Mouse (Mus musculus) heart, embryonic 16.5 days (tissue): ENCODE data around the gene Zfand3. TPM values are rescaled to one million over a fixed set of nuclear protein-coding genes. Genes with fewer than 3 reads are reported as not detected.

Experiments
- ATAC-seq: fragments of 200-750 bp; cut with Nextera tagmentation; replicated peaks from 2 replicates; pipeline ENCODE4 v1.8.0; 2017; ENCODE audit warnings: moderate number of reproducible peaks; ENCODE audit not compliant: insufficient read depth, low FRiP score; ENCODE audit errors: extremely low read depth
- H3K27ac ChIP-seq: fragments of 300-500 bp; sonication (generic); 2 replicates; pipeline ENCODE4 v1.5.1; 2014; ENCODE audit warnings: mild to moderate bottlenecking, low read length, control low read depth, moderate library complexity
- H3K27me3 ChIP-seq: fragments of 300-500 bp; sonication (generic); 2 replicates; pipeline ENCODE4 v1.6.1; 2014; ENCODE audit warnings: low read length, mixed read lengths; ENCODE audit not compliant: control insufficient read depth, insufficient read depth
- H3K36me3 ChIP-seq: fragments of 300-500 bp; sonication (generic); 2 replicates; pipeline ENCODE4 v1.6.1; 2014; ENCODE audit not compliant: control insufficient read depth, insufficient read depth
- H3K4me1 ChIP-seq: fragments of 300-500 bp; sonication (generic); 2 replicates; pipeline ENCODE4 v1.6.1; 2014; ENCODE audit warnings: low read length, mixed read lengths; ENCODE audit not compliant: control insufficient read depth, insufficient read depth
- H3K4me2 ChIP-seq: fragments of 300-500 bp; sonication (generic); 2 replicates; pipeline ENCODE4 v1.6.1; 2014; ENCODE audit warnings: low read depth, mild to moderate bottlenecking, control low read depth, low read length
- H3K4me3 ChIP-seq: fragments of 300-500 bp; sonication (generic); 2 replicates; pipeline ENCODE4 v1.5.1; 2014; ENCODE audit warnings: mild to moderate bottlenecking, control low read depth, low read length
- H3K9ac ChIP-seq: fragments of 300-500 bp; sonication (generic); 2 replicates; pipeline ENCODE4 v1.6.1; 2014; ENCODE audit warnings: low read length, control low read depth
- H3K9me3 ChIP-seq: fragments of 300-500 bp; sonication (generic); replicated peaks from 2 replicates; pipeline ENCODE4 v1.6.1; 2016; ENCODE audit warnings: low read length; ENCODE audit not compliant: control insufficient read depth
- WGBS: fragments of 180-500 bp; shearing (Covaris S2); extraction: QIAGEN DNeasy Blood & Tissue Kit; methylation state at CpG from one replicate; pipeline ENCODE4 v1.1.7; 2014; 5-methylcytosine and 5-hydroxymethylcytosine counted together
- polyA plus RNA-seq: library from polyadenylated mRNA; unstranded; fragments of >200 nt; fragmentation: Nextera tagmentation; extraction: Ambion mirVana; gene quantifications from 2 replicates; pipeline ENCODE4 v1.2.1, GENCODE M21; 2015

The Zfand3 gene
- polyA plus RNA-seq, 1 experiment from 2014 or later: 55.8 TPM

DNA sequence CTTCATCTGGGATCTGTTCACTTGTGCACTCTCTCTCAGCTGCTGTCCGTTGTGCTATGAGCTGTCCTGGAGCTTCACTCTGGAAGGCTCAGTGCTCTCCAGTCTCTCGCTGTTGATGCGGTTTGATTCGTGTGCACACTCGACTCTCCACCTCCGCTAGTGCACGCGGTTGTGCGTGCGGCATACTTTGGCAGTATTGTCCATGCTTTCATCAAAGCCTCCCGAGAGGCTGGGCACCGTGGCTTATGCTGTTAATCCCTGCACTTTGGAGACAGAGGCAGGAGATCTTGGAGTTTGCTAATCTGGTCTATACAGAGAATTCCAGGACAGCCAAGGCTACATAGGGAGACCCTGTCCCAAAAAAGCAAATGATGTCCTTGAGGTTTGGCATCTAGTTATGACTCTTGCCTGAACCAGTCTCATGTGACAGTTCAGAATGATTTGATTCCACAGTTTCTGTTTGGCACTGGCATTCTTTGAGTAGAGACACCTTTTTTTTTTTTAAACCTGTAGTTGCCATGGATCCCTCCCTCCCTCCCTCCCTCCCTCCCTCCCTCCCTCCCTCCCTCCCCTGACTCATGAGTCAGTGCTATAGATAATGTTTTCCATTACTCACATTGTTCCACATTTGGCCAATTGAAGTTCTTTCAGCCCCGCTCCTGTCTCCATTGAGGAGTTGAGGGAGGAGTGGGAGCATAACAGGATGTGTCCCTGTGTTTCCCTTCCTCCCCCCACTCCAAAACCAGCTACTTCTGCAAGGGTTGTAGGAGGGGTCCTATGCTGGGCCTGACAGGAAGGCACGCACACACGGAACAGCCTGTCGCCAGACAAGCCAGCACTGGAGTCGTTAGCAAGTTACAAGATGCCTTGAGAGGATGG is 192.1 kb downstream of the Zfand3 start:
- H3K36me3 ChIP-seq: peaks cover 4% of the 10 kb centered on the region
- H3K4me2 ChIP-seq: peak overlapping the region; percentile 31
- peaks cover 90% of the 10 kb centered on the region for H3K4me1 ChIP-seq
- H3K27me3 ChIP-seq: no peaks in the 10 kb centered on the region
- H3K9ac ChIP-seq: no peak overlapping the region; the same call in 1 of the 2 replicates
- no peaks in the 10 kb centered on the region for H3K9me3 ChIP-seq
- WGBS: 42% methylated on average over 17 of the region's 17 CpGs
- no peak overlapping the region for H3K4me3 ChIP-seq
- ATAC-seq: peak; percentile 47
- H3K27ac ChIP-seq: peak overlapping the region; percentile 87

DNA sequence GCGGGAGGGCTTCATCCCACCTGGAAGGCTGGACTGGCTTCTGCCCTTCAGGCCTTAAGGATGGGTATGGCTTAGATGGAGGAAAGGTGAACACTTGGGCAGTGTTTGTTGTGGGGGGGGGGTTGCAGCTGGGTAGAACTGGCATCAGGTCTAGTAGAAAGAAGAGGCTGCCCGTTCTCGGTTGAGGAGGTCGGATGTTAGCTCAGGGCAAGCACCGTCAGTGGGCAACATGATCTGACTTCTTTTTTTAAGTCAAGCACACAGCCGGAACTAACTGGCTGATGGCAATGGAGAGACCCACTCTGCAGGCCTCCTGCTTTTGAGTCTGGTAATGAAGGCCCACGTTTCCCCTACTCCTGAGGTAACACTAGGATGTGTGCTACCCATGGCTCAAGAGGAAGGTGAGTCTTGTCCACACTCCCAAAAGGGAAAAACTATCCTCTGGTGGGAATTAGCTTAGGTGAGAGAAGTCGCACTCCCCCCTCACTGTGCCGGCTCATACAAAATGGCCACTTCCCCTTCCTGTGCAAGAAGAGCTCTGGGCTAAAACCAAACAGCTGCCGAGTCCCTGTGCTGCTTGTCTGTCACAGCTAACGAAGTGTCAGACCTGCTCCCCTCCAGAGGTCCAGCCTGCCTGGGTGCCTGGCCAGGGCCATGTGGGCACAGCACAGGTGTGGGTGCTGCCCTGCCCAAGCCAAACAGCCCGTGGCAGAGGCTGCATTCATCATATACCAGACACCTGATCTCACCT is 192.9 kb downstream of the Zfand3 start:
- Histone ChIP-seq H3K4me3 (no peak overlapping the region), H3K27ac (peak overlapping the region; percentile 86), H3K9me3 (no peaks in the 10 kb centered on the region), H3K36me3 (peaks cover 3% of the 10 kb centered on the region), H3K4me2 (peak overlapping the region; percentile 31), H3K4me1 (peaks cover 88% of the 10 kb centered on the region), H3K27me3 (no peaks in the 10 kb centered on the region), H3K9ac (peak overlapping the region; percentile 50)
- no peak for ATAC-seq
- 44% methylated on average over 12 of the region's 12 CpGs for WGBS

DNA sequence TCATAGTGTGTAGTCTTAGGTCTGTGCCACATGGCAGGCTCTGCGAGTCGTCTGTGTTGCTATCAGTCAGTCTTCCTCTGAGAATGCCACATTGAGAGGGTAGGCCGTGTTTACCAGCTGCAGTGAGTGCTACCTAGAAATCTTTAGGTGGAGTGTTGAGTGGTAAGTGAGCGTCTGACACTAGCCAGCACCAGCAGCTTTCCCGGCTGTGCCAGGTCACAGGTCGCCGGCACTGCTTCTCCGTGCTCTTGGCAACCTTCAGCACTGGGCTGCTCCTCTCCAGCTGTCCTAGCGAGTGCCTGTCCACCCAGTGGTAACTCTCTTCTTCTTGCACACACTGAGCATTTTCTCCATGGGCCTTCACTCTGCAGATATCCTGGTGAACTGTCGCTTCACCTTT is 193.9 kb downstream of the Zfand3 start:
- Histone ChIP-seq H3K4me1 (peaks cover 87% of the 10 kb centered on the region), H3K9ac (no peak overlapping the region), H3K4me2 (no peak overlapping the region), H3K36me3 (no peaks in the 10 kb centered on the region), H3K27me3 (no peaks in the 10 kb centered on the region), H3K9me3 (no peaks in the 10 kb centered on the region), H3K27ac (peak overlapping the region; percentile 86), H3K4me3 (no peak overlapping the region)
- peak; percentile 47; the same call in 1 of the 2 replicates for ATAC-seq
- 28% methylated on average over 10 of the region's 10 CpGs for WGBS

DNA sequence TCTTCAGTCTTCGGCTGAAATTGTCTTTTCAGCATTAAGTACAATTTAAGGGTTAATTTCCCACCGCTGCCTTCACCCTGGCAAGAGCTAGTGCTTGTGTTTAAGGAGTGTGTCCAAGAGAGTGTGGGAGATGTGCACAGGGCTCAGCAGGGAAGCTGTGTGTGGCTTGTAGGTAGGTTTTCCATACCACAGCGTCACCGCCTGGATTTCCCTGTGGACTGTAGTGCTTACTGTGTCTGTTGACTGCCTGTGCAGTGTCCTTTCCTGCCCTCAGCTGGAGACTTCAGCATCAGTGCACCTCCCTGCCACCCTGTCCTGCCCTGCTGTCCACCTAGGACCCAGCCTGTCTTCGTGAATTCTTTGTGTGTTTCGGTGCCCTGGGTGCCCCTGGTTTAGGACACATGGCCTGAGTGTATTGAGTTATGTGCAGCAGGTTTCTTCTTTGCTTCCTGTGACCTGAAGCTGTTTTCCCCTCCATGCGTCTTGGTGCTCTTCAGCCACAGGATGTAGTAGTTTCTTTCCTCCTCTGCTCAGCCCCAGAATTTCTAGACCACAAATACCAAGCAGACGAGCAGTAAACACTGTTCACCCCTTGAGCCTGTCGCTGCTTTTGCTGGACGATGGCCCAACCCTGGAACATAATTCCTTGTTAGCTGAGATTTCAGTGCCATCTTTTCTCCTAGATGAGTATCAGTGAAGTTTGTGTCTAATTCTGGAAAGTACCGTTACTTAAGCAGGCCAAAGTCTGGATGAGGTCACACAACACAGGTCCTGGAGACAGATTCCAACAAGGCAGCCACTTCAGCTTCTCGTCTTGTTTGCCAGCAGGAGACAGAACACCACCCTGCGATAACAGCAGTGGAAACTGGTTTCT is 195.1 kb downstream of the Zfand3 start:
- Histone ChIP-seq H3K4me2 (no peak overlapping the region), H3K27ac (peak overlapping the region; percentile 49), H3K27me3 (no peaks in the 10 kb centered on the region), H3K9ac (0 out of 2 replicates have a peak overlapping the region, but pooled peaks have one; percentile 14), H3K4me1 (peaks cover 80% of the 10 kb centered on the region), H3K9me3 (no peaks in the 10 kb centered on the region), H3K4me3 (no peak overlapping the region), H3K36me3 (no peaks in the 10 kb centered on the region)
- no peak for ATAC-seq
- 40% methylated on average over 13 of the region's 13 CpGs for WGBS

DNA sequence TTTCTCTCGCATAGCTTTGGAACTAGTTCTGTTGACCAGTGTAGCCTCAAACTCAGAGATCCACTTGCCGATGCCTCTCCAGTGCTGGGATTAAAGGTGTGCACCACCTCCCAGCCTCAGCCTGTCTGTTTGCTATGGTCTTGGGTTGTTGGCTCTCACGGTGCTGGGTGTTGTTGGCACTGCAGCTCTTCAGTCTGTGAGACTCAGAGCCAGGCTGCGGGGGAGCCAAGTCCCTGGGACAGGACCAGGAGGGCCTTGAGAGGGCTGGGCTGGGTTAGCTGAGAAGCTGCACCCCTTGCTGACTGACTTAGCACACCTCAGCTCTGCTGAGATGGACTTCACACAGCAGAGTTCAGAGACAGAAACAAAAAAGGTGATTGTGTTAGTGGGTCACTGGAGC is 195.8 kb downstream of the Zfand3 start:
- H3K27me3 ChIP-seq: no peaks in the 10 kb centered on the region
- H3K4me2 ChIP-seq: no peak overlapping the region
- no peak for ATAC-seq
- H3K9me3 ChIP-seq: no peaks in the 10 kb centered on the region
- WGBS: 41% methylated on average over 4 of the region's 4 CpGs
- H3K27ac ChIP-seq: peak overlapping the region; percentile 49
- H3K36me3 ChIP-seq: no peaks in the 10 kb centered on the region
- peaks cover 75% of the 10 kb centered on the region for H3K4me1 ChIP-seq
- 0 out of 2 replicates have a peak overlapping the region, but pooled peaks have one; percentile 5 for H3K9ac ChIP-seq
- H3K4me3 ChIP-seq: no peak overlapping the region

DNA sequence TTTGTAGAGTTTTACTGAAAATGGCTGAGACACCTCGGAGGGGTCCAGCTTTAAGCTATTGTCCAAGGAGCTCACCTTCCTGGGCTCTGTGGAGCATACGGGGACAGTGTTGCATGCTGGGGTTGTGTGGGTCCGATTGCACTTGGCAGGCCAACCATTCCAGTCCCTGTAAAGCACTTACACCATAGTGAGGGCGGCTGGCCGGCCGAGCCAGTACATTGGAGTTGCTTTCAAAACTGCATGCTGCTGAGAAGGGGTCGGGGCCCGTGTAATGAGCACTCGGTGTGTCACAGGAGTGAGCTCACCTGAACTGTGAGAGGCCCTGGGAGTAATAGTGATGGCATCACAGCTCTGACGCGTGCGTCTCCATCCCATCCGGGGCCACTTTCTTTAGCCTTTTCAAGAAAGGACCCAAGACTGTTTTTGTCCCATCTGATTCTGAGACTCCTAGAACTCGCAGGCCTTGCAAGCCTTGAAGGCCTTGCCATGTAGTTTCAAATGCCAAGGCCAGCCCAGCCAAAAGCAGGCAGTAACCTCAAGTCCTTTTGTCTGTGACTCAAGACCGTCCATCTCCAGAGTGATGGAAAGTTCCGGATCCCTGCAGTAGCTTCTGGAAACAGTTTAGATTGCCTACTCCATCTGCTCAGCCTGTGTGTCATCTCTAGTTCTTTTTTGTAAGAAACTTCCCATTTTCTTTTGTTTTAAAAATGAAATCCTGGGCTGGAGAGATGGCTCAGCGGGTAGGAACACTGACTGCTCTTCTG is 200.7 kb downstream of the Zfand3 start:
- H3K36me3 ChIP-seq: peaks cover 10% of the 10 kb centered on the region
- H3K27ac ChIP-seq: no peak overlapping the region
- no peak overlapping the region for H3K4me2 ChIP-seq
- H3K9ac ChIP-seq: no peak overlapping the region
- no peak for ATAC-seq
- H3K9me3 ChIP-seq: no peaks in the 10 kb centered on the region
- WGBS: 86% methylated on average over 17 of the region's 17 CpGs
- H3K4me3 ChIP-seq: no peak overlapping the region
- H3K27me3 ChIP-seq: no peaks in the 10 kb centered on the region
- peaks cover 37% of the 10 kb centered on the region for H3K4me1 ChIP-seq

DNA sequence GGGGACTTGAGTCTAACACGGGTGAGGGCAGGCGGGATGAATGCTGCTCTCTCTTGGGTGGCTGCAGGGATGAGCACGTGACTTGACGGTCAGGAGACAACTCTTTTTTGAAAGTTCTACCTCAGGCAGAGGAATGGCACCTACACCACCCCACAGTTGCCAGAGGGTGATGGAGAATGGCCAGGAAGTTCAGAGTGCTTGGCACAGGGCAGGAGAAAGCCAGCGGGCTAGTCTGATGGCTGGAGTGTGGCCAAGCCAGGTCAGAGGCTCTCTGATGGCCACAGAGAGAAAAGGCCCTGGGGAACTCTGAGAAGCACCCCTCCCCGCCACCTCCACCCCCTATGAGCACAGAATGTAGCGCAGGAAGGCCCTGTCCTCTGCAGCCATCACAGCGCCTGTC is 205.7 kb downstream of the Zfand3 start:
- H3K4me1 ChIP-seq: peaks cover 20% of the 10 kb centered on the region
- H3K27ac ChIP-seq: no peak overlapping the region
- H3K9me3 ChIP-seq: no peaks in the 10 kb centered on the region
- H3K4me3 ChIP-seq: no peak overlapping the region
- no peak overlapping the region for H3K4me2 ChIP-seq
- no peaks in the 10 kb centered on the region for H3K27me3 ChIP-seq
- WGBS: 92% methylated on average over 8 of the region's 8 CpGs
- H3K36me3 ChIP-seq: peaks cover 10% of the 10 kb centered on the region
- ATAC-seq: no peak
- H3K9ac ChIP-seq: no peak overlapping the region

DNA sequence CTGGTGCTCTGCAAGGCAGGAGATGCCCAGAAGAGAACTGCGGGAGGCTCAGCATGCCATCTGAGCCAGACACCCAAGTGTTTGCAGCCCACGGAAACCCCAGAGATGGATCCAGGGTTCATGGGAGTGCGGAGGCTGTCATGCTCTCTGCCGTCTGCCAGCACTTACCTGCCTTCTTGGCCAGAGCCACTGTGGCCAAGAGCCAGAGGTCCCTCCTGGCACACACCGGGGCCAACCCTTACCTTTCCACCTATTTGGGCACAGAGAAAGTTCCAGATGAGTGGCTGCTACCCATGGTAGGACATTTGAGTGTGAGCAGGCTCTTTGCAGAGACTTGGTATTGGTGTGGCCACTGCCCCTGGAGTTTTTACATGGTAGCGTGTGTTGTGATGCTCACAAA is 206.4 kb downstream of the Zfand3 start:
- H3K9ac ChIP-seq: no peak overlapping the region
- peaks cover 25% of the 10 kb centered on the region for H3K4me1 ChIP-seq
- no peak overlapping the region for H3K27ac ChIP-seq
- no peaks in the 10 kb centered on the region for H3K27me3 ChIP-seq
- H3K4me2 ChIP-seq: no peak overlapping the region
- peaks cover 10% of the 10 kb centered on the region for H3K36me3 ChIP-seq
- WGBS: 85% methylated on average over 6 of the region's 6 CpGs
- no peak overlapping the region for H3K4me3 ChIP-seq
- no peak for ATAC-seq
- no peaks in the 10 kb centered on the region for H3K9me3 ChIP-seq
